Mouse (Mus musculus): ENCODE data around the gene Mgat1. TPM values are rescaled to one million over a fixed set of nuclear protein-coding genes. Genes with fewer than 3 reads are reported as not detected.

Mgat1 gene
- polyA plus RNA-seq, 1 experiment from 2014 or later, result 31.1 TPM

DNA sequence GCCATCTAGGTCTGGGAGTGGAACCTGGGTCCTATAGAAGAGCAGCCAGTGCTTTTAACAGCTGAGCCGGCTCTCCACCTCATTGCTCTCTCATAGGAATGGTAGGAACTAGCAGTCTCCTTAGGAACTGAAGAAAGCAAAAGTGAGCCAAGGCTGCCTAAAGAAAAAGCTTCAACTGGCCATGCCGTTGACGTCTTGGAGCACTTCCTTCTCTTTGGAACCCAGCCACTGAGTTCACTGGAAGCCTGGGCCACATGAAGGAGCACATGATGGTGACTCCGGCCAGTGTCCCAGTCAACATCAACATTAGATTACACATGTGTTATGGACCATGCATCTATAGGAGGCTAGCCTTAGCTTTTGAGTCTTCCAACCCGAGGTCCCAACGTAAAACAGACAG lies 9.0 kb downstream of the Mgat1 start:
- H3K27ac ChIP-seq, result no peak overlapping the region
- H3K4me2 ChIP-seq (replicated peaks), result no peak overlapping the region
- no peak for DNase-seq (ENCODE audit: low spot score)
- WGBS, result 93% methylated on average over 6 of the region's 6 CpGs
- ATAC-seq (ENCODE audit: low FRiP score), result no peak
- H3K4me3 ChIP-seq (replicated peaks; ENCODE audit: low read length), result no peak overlapping the region
- H3K4me1 ChIP-seq (replicated peaks; ENCODE audit: control insufficient read depth, insufficient read depth, low read length), result peaks cover 22% of the 10 kb centered on the region; the same call in 1 of the 2 replicates
- no peaks in the 10 kb centered on the region for H3K27me3 ChIP-seq (ENCODE audit: control insufficient read depth, insufficient read depth, low read length)
- H3K9me3 ChIP-seq (ENCODE audit: control insufficient read depth, low read length), result no peaks in the 10 kb centered on the region
- H3K9ac ChIP-seq, result no peak overlapping the region
- peaks cover 13% of the 10 kb centered on the region for H3K36me3 ChIP-seq (replicated peaks; ENCODE audit: control insufficient read depth, insufficient read depth)

DNA sequence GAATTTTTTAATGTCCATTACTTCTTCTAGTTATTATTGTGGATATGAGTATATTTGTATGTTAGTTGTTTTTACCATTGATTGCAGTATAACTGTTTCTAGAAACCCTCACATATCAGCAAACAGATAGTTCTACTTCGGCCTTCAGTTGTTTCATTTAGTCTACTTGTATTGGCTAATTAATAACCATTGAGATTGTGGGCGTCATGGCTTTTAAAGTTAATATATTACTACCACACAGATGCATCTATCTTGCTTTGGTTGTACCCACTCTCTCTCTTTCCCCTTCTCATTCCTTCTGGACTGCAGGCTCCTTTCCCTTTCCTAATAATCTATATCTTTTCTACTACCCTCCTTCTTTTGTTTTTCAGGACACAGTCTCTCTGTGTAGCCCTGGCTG lies 15.3 kb downstream of the Mgat1 start:
- no peak for ATAC-seq (ENCODE audit: low FRiP score)
- no peak overlapping the region for H3K4me2 ChIP-seq (replicated peaks)
- H3K27ac ChIP-seq, result no peak overlapping the region
- DNase-seq (ENCODE audit: low spot score), result no peak
- no peaks in the 10 kb centered on the region for H3K9me3 ChIP-seq (ENCODE audit: control insufficient read depth, low read length)
- H3K27me3 ChIP-seq (ENCODE audit: control insufficient read depth, insufficient read depth, low read length), result no peaks in the 10 kb centered on the region
- peaks cover 16% of the 10 kb centered on the region for H3K36me3 ChIP-seq (replicated peaks; ENCODE audit: control insufficient read depth, insufficient read depth)
- H3K4me3 ChIP-seq (replicated peaks; ENCODE audit: low read length), result no peak overlapping the region
- no peak overlapping the region for H3K9ac ChIP-seq
- WGBS, result 89% methylated on average over 2 of the region's 2 CpGs
- no peaks in the 10 kb centered on the region for H3K4me1 ChIP-seq (replicated peaks; ENCODE audit: control insufficient read depth, insufficient read depth, low read length)

DNA sequence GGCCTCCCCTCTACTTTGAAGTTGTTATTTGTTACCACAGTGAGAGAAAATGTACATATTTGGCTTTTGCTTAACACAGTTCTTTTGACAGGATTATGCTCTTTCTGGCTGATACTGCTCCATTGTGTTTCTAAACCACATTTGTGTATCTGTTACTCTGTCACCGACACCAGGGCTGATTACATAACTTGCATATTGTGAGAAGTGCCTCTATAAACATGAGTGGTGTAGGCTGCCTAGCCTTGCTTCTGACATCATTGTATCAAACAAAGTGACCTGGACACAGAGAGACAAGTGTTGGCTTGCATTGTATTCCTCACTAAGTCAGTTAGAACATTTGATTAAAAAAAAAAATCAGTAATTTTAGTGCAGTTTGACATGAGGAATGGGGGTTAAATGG lies 15.8 kb downstream of the Mgat1 start:
- H3K27me3 ChIP-seq (ENCODE audit: control insufficient read depth, insufficient read depth, low read length), result no peaks in the 10 kb centered on the region
- no peak overlapping the region for H3K27ac ChIP-seq
- no peak overlapping the region for H3K4me3 ChIP-seq (replicated peaks; ENCODE audit: low read length)
- H3K9me3 ChIP-seq (ENCODE audit: control insufficient read depth, low read length), result no peaks in the 10 kb centered on the region
- no peak overlapping the region for H3K4me2 ChIP-seq (replicated peaks)
- H3K36me3 ChIP-seq (replicated peaks; ENCODE audit: control insufficient read depth, insufficient read depth), result peaks cover 15% of the 10 kb centered on the region
- ATAC-seq (ENCODE audit: low FRiP score) (no peak), DNase-seq (ENCODE audit: low spot score) (no peak)
- 84% methylated on average over 1 of the region's 1 CpGs for WGBS
- no peak overlapping the region for H3K9ac ChIP-seq
- H3K4me1 ChIP-seq (replicated peaks; ENCODE audit: control insufficient read depth, insufficient read depth, low read length), result no peaks in the 10 kb centered on the region

DNA sequence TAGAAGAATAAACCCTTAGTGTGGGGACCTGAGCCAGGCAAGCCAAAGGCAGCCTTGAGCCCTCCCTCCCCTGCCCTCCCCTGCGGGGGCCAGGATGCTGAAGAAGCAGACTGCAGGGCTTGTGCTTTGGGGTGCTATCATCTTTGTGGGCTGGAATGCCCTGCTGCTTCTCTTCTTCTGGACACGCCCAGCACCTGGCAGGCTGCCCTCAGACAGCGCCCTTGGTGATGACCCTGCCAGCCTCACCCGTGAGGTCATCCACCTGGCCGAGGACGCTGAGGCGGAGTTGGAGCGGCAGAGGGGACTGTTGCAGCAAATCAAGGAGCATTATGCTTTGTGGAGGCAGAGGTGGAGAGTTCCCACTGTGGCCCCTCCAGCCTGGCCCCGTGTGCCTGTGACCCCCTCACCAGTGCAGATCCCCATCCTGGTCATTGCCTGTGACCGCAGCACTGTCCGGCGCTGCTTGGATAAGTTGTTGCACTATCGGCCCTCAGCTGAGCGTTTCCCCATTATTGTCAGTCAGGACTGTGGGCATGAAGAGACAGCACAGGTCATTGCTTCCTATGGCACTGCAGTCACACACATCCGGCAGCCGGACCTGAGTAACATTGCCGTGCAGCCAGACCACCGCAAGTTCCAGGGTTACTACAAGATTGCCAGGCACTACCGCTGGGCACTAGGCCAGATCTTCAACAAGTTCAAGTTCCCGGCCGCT lies 16.8 kb downstream of the Mgat1 start:
- Histone ChIP-seq H3K9ac (no peak overlapping the region), H3K4me1 (replicated peaks; ENCODE audit: control insufficient read depth, insufficient read depth, low read length) (no peaks in the 10 kb centered on the region), H3K36me3 (replicated peaks; ENCODE audit: control insufficient read depth, insufficient read depth) (peaks cover 15% of the 10 kb centered on the region), H3K9me3 (ENCODE audit: control insufficient read depth, low read length) (no peaks in the 10 kb centered on the region), H3K27me3 (ENCODE audit: control insufficient read depth, insufficient read depth, low read length) (no peaks in the 10 kb centered on the region), H3K4me3 (replicated peaks; ENCODE audit: low read length) (no peak overlapping the region), H3K4me2 (replicated peaks) (no peak overlapping the region), H3K27ac (no peak overlapping the region)
- ATAC-seq (ENCODE audit: low FRiP score) (0 out of 2 replicates have a peak, but pooled peaks have one; percentile 31), DNase-seq (ENCODE audit: low spot score) (no peak)
- WGBS, result 93% methylated on average over 21 of the region's 21 CpGs

DNA sequence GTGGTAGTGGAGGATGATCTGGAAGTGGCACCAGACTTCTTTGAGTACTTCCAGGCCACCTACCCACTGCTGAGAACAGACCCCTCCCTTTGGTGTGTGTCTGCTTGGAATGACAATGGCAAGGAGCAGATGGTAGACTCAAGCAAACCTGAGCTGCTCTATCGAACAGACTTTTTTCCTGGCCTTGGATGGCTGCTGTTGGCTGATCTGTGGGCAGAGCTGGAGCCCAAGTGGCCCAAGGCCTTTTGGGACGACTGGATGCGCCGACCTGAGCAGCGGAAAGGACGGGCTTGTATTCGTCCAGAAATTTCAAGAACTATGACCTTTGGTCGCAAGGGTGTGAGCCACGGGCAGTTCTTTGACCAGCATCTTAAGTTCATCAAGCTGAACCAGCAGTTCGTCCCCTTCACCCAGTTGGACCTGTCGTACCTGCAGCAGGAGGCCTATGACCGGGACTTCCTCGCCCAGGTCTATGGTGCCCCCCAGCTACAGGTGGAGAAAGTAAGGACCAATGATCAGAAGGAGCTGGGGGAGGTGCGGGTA lies 17.4 kb downstream of the Mgat1 start:
- no peak for DNase-seq (ENCODE audit: low spot score)
- Histone ChIP-seq H3K4me2 (replicated peaks) (no peak overlapping the region), H3K27me3 (ENCODE audit: control insufficient read depth, insufficient read depth, low read length) (no peaks in the 10 kb centered on the region), H3K4me1 (replicated peaks; ENCODE audit: control insufficient read depth, insufficient read depth, low read length) (no peaks in the 10 kb centered on the region), H3K9ac (no peak overlapping the region), H3K9me3 (ENCODE audit: control insufficient read depth, low read length) (no peaks in the 10 kb centered on the region), H3K4me3 (replicated peaks; ENCODE audit: low read length) (no peak overlapping the region), H3K36me3 (replicated peaks; ENCODE audit: control insufficient read depth, insufficient read depth) (peaks cover 15% of the 10 kb centered on the region), H3K27ac (no peak overlapping the region)
- WGBS, result 93% methylated on average over 14 of the region's 14 CpGs
- no peak for ATAC-seq (ENCODE audit: low FRiP score)

DNA sequence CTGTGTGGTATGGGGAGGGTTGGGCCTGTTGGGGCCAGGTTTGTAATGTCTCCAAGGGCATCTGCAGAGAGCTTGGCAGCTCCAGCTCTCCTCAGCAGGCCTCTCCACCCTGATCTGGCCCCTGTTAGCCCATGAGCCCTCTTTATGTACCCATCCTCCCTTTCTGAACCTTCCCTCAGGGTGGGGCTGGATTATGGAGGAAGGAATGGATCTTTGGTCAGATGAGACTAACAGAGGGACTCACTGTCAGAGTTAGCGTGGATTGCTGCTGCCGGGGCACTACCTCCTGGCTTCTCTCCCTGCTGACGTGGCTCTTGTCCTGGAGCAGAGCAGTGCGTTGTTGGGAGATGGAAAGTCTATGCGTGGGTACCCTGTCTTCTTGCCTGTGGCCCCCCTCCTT lies 18.3 kb downstream of the Mgat1 start:
- Histone ChIP-seq H3K27ac (no peak overlapping the region), H3K27me3 (ENCODE audit: control insufficient read depth, insufficient read depth, low read length) (no peaks in the 10 kb centered on the region), H3K4me3 (replicated peaks; ENCODE audit: low read length) (no peak overlapping the region), H3K9ac (no peak overlapping the region), H3K4me1 (replicated peaks; ENCODE audit: control insufficient read depth, insufficient read depth, low read length) (no peaks in the 10 kb centered on the region), H3K36me3 (replicated peaks; ENCODE audit: control insufficient read depth, insufficient read depth) (peaks cover 15% of the 10 kb centered on the region), H3K4me2 (replicated peaks) (no peak overlapping the region), H3K9me3 (ENCODE audit: control insufficient read depth, low read length) (no peaks in the 10 kb centered on the region)
- DNase-seq (ENCODE audit: low spot score) (no peak), ATAC-seq (ENCODE audit: low FRiP score) (no peak)
- 86% methylated on average over 5 of the region's 5 CpGs for WGBS

DNA sequence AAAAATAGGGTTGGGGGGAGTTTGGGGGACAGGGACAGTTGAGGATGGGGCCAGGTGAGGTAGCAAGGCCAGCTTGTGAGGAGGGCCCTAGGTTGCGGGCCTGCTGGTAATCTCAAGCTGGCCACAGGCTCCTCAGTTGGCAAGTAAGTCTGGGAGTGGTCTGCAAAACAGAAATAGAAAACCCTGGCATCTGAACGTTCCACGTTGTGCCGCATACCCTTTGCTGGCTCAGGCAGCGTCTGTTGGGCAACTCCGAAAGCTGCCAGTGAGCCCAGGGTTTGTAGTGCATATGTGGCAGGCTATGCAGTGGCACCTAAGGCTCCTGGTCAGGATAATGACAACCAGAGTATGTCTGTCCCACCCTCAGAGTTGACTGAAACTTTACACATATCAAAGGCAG lies 19.2 kb downstream of the Mgat1 start:
- ATAC-seq (ENCODE audit: low FRiP score) (no peak), DNase-seq (ENCODE audit: low spot score) (no peak)
- WGBS, result 94% methylated on average over 6 of the region's 6 CpGs
- H3K4me3 ChIP-seq (replicated peaks; ENCODE audit: low read length), result no peak overlapping the region
- H3K27me3 ChIP-seq (ENCODE audit: control insufficient read depth, insufficient read depth, low read length), result no peaks in the 10 kb centered on the region
- peaks cover 15% of the 10 kb centered on the region for H3K36me3 ChIP-seq (replicated peaks; ENCODE audit: control insufficient read depth, insufficient read depth)
- H3K4me1 ChIP-seq (replicated peaks; ENCODE audit: control insufficient read depth, insufficient read depth, low read length), result no peaks in the 10 kb centered on the region
- H3K27ac ChIP-seq, result no peak overlapping the region
- no peaks in the 10 kb centered on the region for H3K9me3 ChIP-seq (ENCODE audit: control insufficient read depth, low read length)
- H3K9ac ChIP-seq, result no peak overlapping the region
- no peak overlapping the region for H3K4me2 ChIP-seq (replicated peaks)

DNA sequence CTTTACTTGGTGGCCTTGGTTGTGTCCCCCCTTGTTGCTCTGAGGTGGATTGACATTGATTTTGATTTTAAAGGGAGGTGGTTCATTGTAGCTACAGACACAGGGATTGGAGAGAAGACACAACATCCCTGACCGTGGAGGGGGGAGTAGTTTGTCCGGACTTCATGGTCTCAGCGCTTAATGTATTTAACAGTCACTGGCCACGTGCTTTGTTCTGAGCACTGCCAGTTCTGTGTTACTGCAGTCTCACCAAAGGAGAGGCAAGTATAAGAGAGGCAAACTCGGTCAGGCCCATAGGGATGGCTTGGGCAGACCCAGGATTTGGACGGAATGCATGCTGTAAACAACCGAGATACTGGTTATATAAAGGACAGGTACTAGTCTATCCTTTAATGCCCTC lies 20.1 kb downstream of the Mgat1 start:
- WGBS, result 89% methylated on average over 7 of the region's 7 CpGs
- H3K36me3 ChIP-seq (replicated peaks; ENCODE audit: control insufficient read depth, insufficient read depth), result peaks cover 15% of the 10 kb centered on the region
- no peak overlapping the region for H3K4me3 ChIP-seq (replicated peaks; ENCODE audit: low read length)
- no peak overlapping the region for H3K4me2 ChIP-seq (replicated peaks)
- H3K27ac ChIP-seq, result no peak overlapping the region
- DNase-seq (ENCODE audit: low spot score) (no peak), ATAC-seq (ENCODE audit: low FRiP score) (no peak)
- no peak overlapping the region for H3K9ac ChIP-seq
- H3K9me3 ChIP-seq (ENCODE audit: control insufficient read depth, low read length), result no peaks in the 10 kb centered on the region
- H3K4me1 ChIP-seq (replicated peaks; ENCODE audit: control insufficient read depth, insufficient read depth, low read length), result no peaks in the 10 kb centered on the region
- H3K27me3 ChIP-seq (ENCODE audit: control insufficient read depth, insufficient read depth, low read length), result no peaks in the 10 kb centered on the region

DNA sequence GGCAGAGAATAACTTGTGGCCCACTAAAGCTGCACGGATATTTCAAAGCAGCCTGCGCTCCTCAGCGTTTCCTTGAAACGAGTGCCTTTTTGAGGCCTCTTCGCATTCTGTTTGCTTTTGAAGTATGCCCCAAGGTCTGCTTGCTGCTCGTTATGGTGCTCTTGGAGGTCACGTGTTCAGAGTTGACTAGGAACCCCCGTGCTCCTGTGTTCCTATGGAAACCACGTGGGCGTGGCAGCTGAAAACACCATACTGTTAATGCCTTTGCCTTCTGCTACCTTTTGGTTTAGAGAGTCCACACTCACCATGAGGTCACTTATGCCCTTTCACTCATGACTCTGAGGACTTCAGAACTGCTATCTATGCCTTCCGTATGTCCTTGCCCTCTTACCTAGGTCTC lies 20.6 kb downstream of the Mgat1 start:
- H3K4me1 ChIP-seq (replicated peaks; ENCODE audit: control insufficient read depth, insufficient read depth, low read length), result no peaks in the 10 kb centered on the region
- no peaks in the 10 kb centered on the region for H3K27me3 ChIP-seq (ENCODE audit: control insufficient read depth, insufficient read depth, low read length)
- DNase-seq (ENCODE audit: low spot score) (no peak), ATAC-seq (ENCODE audit: low FRiP score) (no peak)
- 86% methylated on average over 11 of the region's 11 CpGs for WGBS
- H3K4me2 ChIP-seq (replicated peaks), result no peak overlapping the region
- H3K9ac ChIP-seq, result no peak overlapping the region
- no peaks in the 10 kb centered on the region for H3K9me3 ChIP-seq (ENCODE audit: control insufficient read depth, low read length)
- no peak overlapping the region for H3K27ac ChIP-seq
- peaks cover 15% of the 10 kb centered on the region for H3K36me3 ChIP-seq (replicated peaks; ENCODE audit: control insufficient read depth, insufficient read depth)
- H3K4me3 ChIP-seq (replicated peaks; ENCODE audit: low read length), result no peak overlapping the region

DNA sequence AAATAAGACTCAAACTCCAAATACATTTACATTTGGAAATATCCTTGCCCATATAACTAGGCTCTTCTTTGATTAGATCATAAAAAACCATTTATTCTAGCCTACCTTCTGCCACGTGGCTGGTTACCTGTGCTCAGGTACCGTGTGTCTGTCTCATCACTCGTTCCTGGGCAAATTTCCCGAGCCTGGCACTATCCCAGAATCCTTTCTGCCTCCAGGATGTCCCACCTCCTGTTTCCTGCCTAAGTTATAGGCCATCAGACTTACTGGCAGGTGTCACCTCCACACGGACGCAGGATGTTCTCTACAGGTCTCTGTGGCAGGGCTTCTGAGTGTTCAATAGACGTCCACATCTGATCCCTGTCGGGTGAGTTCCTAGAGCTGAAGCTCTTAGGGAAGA lies 21.1 kb downstream of the Mgat1 start:
- 84% methylated on average over 8 of the region's 8 CpGs for WGBS
- no peak for ATAC-seq (ENCODE audit: low FRiP score)
- Histone ChIP-seq H3K9ac (no peak overlapping the region), H3K4me2 (replicated peaks) (no peak overlapping the region), H3K27ac (no peak overlapping the region), H3K4me3 (replicated peaks; ENCODE audit: low read length) (no peak overlapping the region), H3K36me3 (replicated peaks; ENCODE audit: control insufficient read depth, insufficient read depth) (peaks cover 15% of the 10 kb centered on the region), H3K9me3 (ENCODE audit: control insufficient read depth, low read length) (no peaks in the 10 kb centered on the region), H3K27me3 (ENCODE audit: control insufficient read depth, insufficient read depth, low read length) (no peaks in the 10 kb centered on the region), H3K4me1 (replicated peaks; ENCODE audit: control insufficient read depth, insufficient read depth, low read length) (no peaks in the 10 kb centered on the region)
- DNase-seq (ENCODE audit: low spot score), result no peak

Measured in hindbrain, embryonic 14.5 days (tissue).